Mouse (Mus musculus): ENCODE results near the gene Pkdrej.

GRCm38 (mm10) chr15:85791449-85791848 lies 30.1 kb downstream of the Pkdrej start:
- TF ChIP-seq CTCF (IDR thresholded peaks at IDR 0.05; ENCODE audit: borderline replicate concordance, insufficient read depth, low read length) = no peak
- no peak for TF ChIP-seq POLR2A (IDR thresholded peaks at IDR 0.05; ENCODE audit: low read depth, low read length)
